Mouse (Mus musculus) limb, embryonic 11.5 days (tissue): ENCODE measurements around the gene Rdh5. TPM values are rescaled to one million over a fixed set of nuclear protein-coding genes. Genes with fewer than 3 reads are reported as not detected.

Source experiments
- ATAC-seq: fragments of 200-750 bp; cut with Nextera tagmentation; 2 replicates; pipeline ENCODE4 v1.8.0; 2017; ENCODE audit warnings: low read depth; ENCODE audit not compliant: insufficient number of reproducible peaks, low FRiP score, low TSS enrichment
- DNase-seq: peaks from one replicate; pipeline ENCODE4 v3.0.0-alpha.2; 2015; ENCODE audit warnings: low spot score
- H3K27ac ChIP-seq: fragments of 300-500 bp; sonication (generic); replicated peaks from 2 replicates; pipeline ENCODE4 v1.5.1; 2014; ENCODE audit warnings: low read depth, mild to moderate bottlenecking, low read length
- H3K27me3 ChIP-seq: fragments of 300-500 bp; sonication (generic); 2 replicates; pipeline ENCODE4 v1.6.1; 2014; ENCODE audit warnings: mild to moderate bottlenecking, low read length, mixed read lengths; ENCODE audit not compliant: control insufficient read depth, insufficient read depth
- H3K36me3 ChIP-seq: fragments of 300-500 bp; sonication (generic); 2 replicates; pipeline ENCODE4 v1.6.1; 2014; ENCODE audit warnings: mild to moderate bottlenecking, low read length, moderate library complexity, mixed read lengths; ENCODE audit not compliant: control insufficient read depth, insufficient read depth
- H3K4me1 ChIP-seq: fragments of 300-500 bp; sonication (generic); 2 replicates; pipeline ENCODE4 v1.6.1; 2014; ENCODE audit warnings: low read length, mixed read lengths; ENCODE audit not compliant: control insufficient read depth, insufficient read depth
- H3K4me2 ChIP-seq: fragments of 300-500 bp; sonication (generic); 2 replicates; pipeline ENCODE4 v1.6.1; 2014; ENCODE audit warnings: low read depth, mild to moderate bottlenecking, moderate library complexity; ENCODE audit not compliant: severe bottlenecking
- H3K4me3 ChIP-seq: fragments of 300-500 bp; sonication (generic); 2 replicates; pipeline ENCODE4 v1.5.1; 2014; ENCODE audit warnings: low read depth, low read length
- H3K9ac ChIP-seq: fragments of 300-500 bp; sonication (generic); 2 replicates; pipeline ENCODE4 v1.6.1; 2014; ENCODE audit warnings: mild to moderate bottlenecking, low read length
- H3K9me3 ChIP-seq: fragments of 300-500 bp; sonication (generic); 2 replicates; pipeline ENCODE4 v1.6.1; 2016; ENCODE audit warnings: low read length; ENCODE audit not compliant: control insufficient read depth
- WGBS: fragments of 180-500 bp; shearing (Covaris S2); extraction: QIAGEN DNeasy Blood & Tissue Kit; methylation state at CpG from one replicate; pipeline ENCODE4 v1.1.7; 2014; 5-methylcytosine and 5-hydroxymethylcytosine counted together
- polyA plus RNA-seq: library from polyadenylated mRNA; unstranded; fragments of >200 nt; fragmentation: Nextera tagmentation; extraction: Ambion mirVana; gene quantifications from 2 replicates; pipeline ENCODE4 v1.2.1, GENCODE M21; 2014

Rdh5 gene
- polyA plus RNA-seq, 1 experiment from 2014 or later, result 7.7 TPM

DNA sequence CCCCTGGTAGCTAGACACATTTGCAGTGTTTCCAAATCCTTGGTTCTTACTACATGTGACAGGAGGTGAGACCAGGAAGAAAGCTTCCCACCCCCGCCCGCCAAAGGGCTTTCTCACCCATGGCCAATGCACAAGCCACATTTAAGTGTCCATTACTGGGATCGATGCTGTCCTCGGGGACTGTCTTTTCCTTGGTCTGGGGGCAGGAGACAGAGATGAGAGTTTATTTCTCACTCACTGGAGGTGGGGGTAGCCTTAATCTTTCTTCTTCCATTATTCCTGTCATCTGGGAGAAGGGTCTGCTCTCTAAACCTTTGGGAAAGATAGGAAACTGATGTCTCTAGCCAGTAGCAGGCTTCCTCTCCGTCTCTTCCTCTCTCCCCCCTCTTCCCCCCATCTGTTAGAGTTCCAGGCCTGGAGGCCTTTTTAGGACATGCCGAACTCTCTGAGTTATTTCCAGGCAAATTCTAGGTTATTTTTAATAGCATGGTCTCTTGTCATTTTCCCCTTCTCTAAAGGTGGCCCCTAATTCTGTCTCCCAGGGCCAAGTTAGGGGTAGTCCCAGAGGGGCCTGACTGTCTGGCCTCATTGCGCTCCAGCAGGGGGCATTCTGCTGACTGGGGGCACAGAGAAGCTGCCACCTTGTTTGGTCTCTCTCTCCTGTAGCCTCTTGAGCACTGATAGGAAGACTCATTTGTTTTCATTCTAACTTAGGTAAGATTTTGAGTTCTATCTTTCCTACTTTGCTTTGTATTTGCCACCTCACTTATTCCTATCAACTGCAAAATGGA, 12.5 kb upstream of the Rdh5 start:
- no peak for DNase-seq
- Histone ChIP-seq H3K4me1 (peaks cover 4% of the 10 kb centered on the region; the same call in 1 of the 2 replicates), H3K27me3 (peaks cover 45% of the 10 kb centered on the region), H3K27ac (no peak overlapping the region), H3K9ac (no peak overlapping the region), H3K4me2 (no peak overlapping the region), H3K4me3 (no peak overlapping the region), H3K9me3 (no peaks in the 10 kb centered on the region), H3K36me3 (no peaks in the 10 kb centered on the region)
- ATAC-seq, result no peak
- 61% methylated on average over 7 of the region's 7 CpGs for WGBS

DNA sequence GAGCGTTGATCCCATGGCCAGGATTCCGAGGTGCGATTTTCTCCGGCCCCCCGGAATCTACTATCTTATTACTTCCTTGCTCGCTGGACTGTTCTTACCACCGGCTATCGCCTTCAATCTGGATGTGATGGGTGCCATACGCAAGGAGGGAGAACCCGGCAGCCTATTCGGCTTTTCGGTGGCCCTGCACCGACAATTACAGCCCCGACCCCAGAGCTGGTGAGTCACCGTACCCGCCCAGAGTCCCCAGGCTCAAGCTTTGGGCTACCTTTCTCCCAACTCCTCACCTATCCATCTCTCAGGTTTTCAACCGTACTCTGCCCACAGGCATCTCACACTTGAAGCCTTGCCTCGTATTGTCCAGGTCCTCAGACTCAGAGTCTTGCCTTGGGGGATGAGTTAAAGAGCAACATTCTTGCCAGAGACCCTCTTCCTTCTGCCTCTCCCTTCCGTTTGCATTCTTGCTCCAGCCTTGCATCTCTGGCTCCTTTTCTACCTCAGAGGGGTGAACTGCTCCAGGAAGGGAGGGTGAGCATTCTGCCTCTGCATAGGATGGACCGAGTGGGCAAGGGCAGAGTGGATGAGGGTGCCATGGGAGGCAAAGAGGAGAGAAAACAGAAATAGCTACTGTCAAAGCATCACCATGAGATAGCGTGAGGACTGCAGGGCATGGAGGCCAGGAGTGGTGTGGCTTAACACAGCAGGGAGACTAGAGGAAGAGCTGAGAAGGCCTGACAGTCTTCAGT, 11.5 kb upstream of the Rdh5 start:
- no peaks in the 10 kb centered on the region for H3K9me3 ChIP-seq
- peaks cover 45% of the 10 kb centered on the region for H3K27me3 ChIP-seq
- no peak overlapping the region for H3K27ac ChIP-seq
- H3K9ac ChIP-seq, result no peak overlapping the region
- 2% methylated on average over 21 of the region's 21 CpGs for WGBS
- H3K4me3 ChIP-seq, result peak overlapping the region; percentile 39
- ATAC-seq (peak; percentile 11; the same call in 1 of the 2 replicates), DNase-seq (no peak)
- no peaks in the 10 kb centered on the region for H3K36me3 ChIP-seq
- peaks cover 4% of the 10 kb centered on the region; the same call in 1 of the 2 replicates for H3K4me1 ChIP-seq
- H3K4me2 ChIP-seq, result peak overlapping the region; percentile 78

DNA sequence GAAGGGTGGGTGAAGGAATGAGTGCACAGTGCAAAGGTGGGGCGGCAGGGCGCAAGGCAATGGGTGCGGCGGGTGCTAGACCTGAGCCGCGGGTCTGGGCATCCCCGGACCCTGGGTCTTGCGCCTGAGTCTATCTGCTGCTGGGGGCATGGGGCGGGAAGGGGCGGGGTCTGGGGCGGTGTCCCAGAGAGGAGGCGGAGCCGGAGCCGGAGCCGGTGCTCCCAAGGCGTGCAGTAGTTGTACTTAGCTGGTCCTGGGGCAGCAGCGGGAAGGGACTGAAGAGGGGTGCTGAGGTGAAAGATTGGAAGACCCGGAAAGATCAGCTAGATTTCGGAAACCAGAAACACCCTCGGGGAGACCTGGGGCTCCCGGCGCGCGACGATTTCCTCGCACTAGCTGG, 10.9 kb upstream of the Rdh5 start, which contains the start of gene Itga7:
Itga7 (plus strand) TSS at position 245 of the 400 bp plus-strand sequence.
- ATAC-seq, result peak; percentile 80
- Histone ChIP-seq H3K36me3 (no peaks in the 10 kb centered on the region), H3K4me1 (peaks cover 4% of the 10 kb centered on the region; the same call in 1 of the 2 replicates), H3K4me3 (peak within 1 kb of the TSS; percentile 39), H3K9ac (peak within 1 kb of the TSS; percentile 17; the same call in 1 of the 2 replicates), H3K27me3 (peaks cover 48% of the 10 kb centered on the region), H3K4me2 (peak within 1 kb of the TSS; percentile 78), H3K9me3 (no peaks in the 10 kb centered on the region), H3K27ac (no peak within 1 kb of the TSS)
- peak; percentile 64 for DNase-seq
- 0% methylated on average over 26 of the region's 26 CpGs for WGBS

DNA sequence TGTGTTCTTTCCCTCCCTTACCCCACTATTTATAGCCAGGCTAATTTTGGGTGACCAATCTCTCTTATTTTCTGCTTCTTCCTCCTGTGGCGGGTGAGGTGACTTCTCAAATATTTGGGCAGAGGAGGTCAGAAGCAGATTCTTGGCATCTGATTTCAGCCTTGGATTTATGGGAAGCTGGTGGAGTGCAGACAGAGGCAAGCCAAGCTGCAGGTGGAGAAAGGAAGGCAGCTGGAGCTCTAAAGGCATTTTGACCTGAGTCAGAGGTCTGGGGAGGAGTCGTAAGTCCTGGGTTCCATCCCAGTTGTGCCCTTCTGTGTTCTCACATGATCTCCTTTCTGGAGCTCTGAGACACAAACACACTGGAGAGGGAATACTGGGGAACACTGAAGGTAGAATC, 8.8 kb upstream of the Rdh5 start:
- no peak overlapping the region for H3K9ac ChIP-seq
- no peak overlapping the region for H3K4me3 ChIP-seq
- no peak for ATAC-seq
- no peak for DNase-seq
- H3K9me3 ChIP-seq, result no peaks in the 10 kb centered on the region
- peaks cover 4% of the 10 kb centered on the region; the same call in 1 of the 2 replicates for H3K4me1 ChIP-seq
- no peak overlapping the region for H3K27ac ChIP-seq
- peaks cover 50% of the 10 kb centered on the region for H3K27me3 ChIP-seq
- H3K4me2 ChIP-seq, result no peak overlapping the region
- WGBS, result 68% methylated on average over 2 of the region's 2 CpGs
- no peaks in the 10 kb centered on the region for H3K36me3 ChIP-seq

DNA sequence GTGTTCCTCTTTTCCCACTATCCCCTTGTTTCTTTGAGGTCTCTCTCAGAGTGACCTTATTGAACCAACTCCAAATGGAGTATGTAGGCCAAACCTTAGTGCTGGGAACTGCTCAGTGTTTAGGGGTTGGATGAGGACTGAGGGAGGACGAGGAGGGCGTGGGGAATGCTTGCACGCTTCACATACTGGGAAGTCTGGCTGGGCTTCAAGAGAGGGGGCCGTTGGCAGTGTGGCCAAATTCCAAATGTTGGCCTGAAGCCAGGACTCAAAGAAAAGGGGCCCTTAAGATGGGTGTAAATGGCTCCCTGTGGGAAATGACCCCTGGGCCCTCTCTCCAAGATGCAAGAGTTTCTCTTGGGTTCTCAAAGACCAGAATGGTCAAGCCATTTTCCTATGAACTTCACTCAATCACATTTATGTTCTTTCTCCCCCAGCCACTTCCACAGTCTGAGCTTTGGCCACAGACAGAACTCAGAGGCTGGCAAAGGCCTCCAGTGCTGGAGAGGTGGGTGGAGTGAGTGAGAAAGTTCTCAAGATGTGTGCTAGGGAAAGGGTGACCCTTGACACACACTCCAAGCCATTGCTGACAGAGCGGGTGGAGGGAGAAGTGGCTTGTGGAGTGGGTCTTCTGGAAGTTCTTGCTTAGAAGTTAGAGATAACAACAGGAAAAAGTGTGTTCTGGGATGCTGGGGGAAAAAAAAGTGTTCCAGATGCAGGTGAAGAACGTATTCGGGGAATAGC, 7.1 kb upstream of the Rdh5 start:
- H3K9me3 ChIP-seq, result no peaks in the 10 kb centered on the region
- peaks cover 36% of the 10 kb centered on the region for H3K27me3 ChIP-seq
- ATAC-seq, result no peak
- no peaks in the 10 kb centered on the region for H3K36me3 ChIP-seq
- H3K4me2 ChIP-seq, result no peak overlapping the region
- DNase-seq, result no peak
- no peak overlapping the region for H3K4me3 ChIP-seq
- H3K27ac ChIP-seq, result no peak overlapping the region
- H3K9ac ChIP-seq, result no peak overlapping the region
- WGBS, result 70% methylated on average over 7 of the region's 7 CpGs
- peaks cover 4% of the 10 kb centered on the region; the same call in 1 of the 2 replicates for H3K4me1 ChIP-seq

DNA sequence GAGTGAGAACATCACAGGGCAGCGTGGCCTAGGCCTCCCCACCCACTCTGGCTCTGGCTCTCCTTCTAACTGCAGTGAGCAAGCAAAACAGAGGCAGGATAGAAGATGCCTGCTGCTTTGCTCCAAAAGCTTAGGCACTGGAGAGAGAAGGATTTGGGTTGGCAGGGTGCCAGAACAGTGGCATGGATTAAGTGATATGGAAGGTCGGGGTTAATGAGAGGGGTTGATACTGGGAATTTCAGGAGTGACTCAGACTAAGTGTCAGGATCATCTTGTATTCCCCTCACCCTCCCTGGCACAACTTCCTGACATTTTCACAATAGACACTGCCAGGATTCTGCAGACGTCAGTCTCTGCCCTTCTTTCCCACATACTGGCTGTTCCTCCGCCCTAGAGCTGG, 5.7 kb upstream of the Rdh5 start:
- Histone ChIP-seq H3K27ac (no peak overlapping the region), H3K4me1 (peaks cover 6% of the 10 kb centered on the region; the same call in 1 of the 2 replicates), H3K9me3 (no peaks in the 10 kb centered on the region), H3K27me3 (peaks cover 22% of the 10 kb centered on the region), H3K4me3 (no peak overlapping the region), H3K36me3 (no peaks in the 10 kb centered on the region), H3K9ac (no peak overlapping the region), H3K4me2 (no peak overlapping the region)
- ATAC-seq, result no peak
- WGBS, result 42% methylated on average over 4 of the region's 4 CpGs
- DNase-seq, result no peak

DNA sequence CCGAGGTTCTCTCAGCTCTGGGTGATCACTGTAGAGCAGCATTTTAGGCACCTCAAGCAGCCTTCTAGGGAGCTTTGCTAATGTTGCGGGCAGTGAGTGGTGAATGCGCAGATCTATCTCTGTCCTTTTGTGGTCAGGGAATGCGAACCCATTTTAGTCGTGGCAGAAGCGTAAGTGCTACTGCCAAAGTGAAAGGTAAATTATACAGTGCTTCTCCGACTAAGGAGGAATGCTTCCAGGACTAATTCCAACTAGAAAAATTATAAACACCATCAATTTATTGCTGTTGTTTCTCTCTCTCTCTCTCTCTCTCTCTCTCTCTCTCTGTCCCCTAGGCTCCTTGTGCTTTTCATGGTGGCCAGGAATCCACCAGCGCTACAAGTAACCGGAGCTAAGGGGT, 1.2 kb upstream of the Rdh5 start, which contains the start of gene Bloc1s1:
Bloc1s1 (minus strand) TSS at position 101 of the 400 bp plus-strand sequence.
- Histone ChIP-seq H3K9ac (peak within 1 kb of the TSS; percentile 74), H3K27ac (peak within 1 kb of the TSS; percentile 70; the same call in 1 of the 2 replicates), H3K36me3 (no peaks in the 10 kb centered on the region), H3K4me1 (peaks cover 21% of the 10 kb centered on the region), H3K27me3 (peaks cover 3% of the 10 kb centered on the region; the same call in 1 of the 2 replicates), H3K9me3 (no peaks in the 10 kb centered on the region), H3K4me3 (peak within 1 kb of the TSS; percentile 83), H3K4me2 (peak within 1 kb of the TSS; percentile 72)
- DNase-seq, result no peak
- no peak for ATAC-seq
- 67% methylated on average over 9 of the region's 9 CpGs for WGBS
